Mouse (Mus musculus): ENCODE measurements around the gene Glra1. TPM values are rescaled to one million over a fixed set of nuclear protein-coding genes. Genes with fewer than 3 reads are reported as not detected.

Gene Glra1
- polyA plus RNA-seq, 1 experiment from 2014 or later = 0.39 TPM

GRCm38 (mm10) chr11:55501955-55502531 is 106.0 kb downstream of the Glra1 start:
- no peaks in the 10 kb centered on the region for H3K4me1 ChIP-seq
- no peak overlapping the region for H3K4me3 ChIP-seq
- 86% methylated on average over 8 of the region's 8 CpGs for WGBS
- H3K27ac ChIP-seq (replicated peaks) = no peak overlapping the region
- peaks cover 73% of the 10 kb centered on the region for H3K36me3 ChIP-seq (replicated peaks)
- DNase-seq (ENCODE audit: low spot score) = no peak
- H3K27me3 ChIP-seq (replicated peaks; ENCODE audit: low read depth, poor library complexity, severe bottlenecking) = no peaks in the 10 kb centered on the region
- no peaks in the 10 kb centered on the region for H3K9me3 ChIP-seq

- H3K9me3 ChIP-seq = no peaks in the 10 kb centered on the region
- H3K27ac ChIP-seq (replicated peaks) = no peak overlapping the region
- 73% methylated on average over 5 of the region's 5 CpGs for WGBS
- peaks cover 99% of the 10 kb centered on the region for H3K36me3 ChIP-seq (replicated peaks)
- no peak overlapping the region for H3K4me3 ChIP-seq
- no peaks in the 10 kb centered on the region for H3K27me3 ChIP-seq (replicated peaks; ENCODE audit: low read depth, poor library complexity, severe bottlenecking)
- no peaks in the 10 kb centered on the region for H3K4me1 ChIP-seq
- peak; percentile 41 for DNase-seq (ENCODE audit: low spot score)
Measured at GRCm38 (mm10) chr11:55497885-55498284, 110.1 kb downstream of the Glra1 start.

GRCm38 (mm10) chr11:55496158-55496557 is 111.8 kb downstream of the Glra1 start:
- H3K9me3 ChIP-seq = no peaks in the 10 kb centered on the region
- H3K27me3 ChIP-seq (replicated peaks; ENCODE audit: low read depth, poor library complexity, severe bottlenecking) = no peaks in the 10 kb centered on the region
- peaks cover 99% of the 10 kb centered on the region for H3K36me3 ChIP-seq (replicated peaks)
- DNase-seq (ENCODE audit: low spot score) = no peak
- H3K27ac ChIP-seq (replicated peaks) = no peak overlapping the region
- WGBS = 91% methylated on average over 6 of the region's 6 CpGs
- H3K4me1 ChIP-seq = no peaks in the 10 kb centered on the region
- H3K4me3 ChIP-seq = no peak overlapping the region

GRCm38 (mm10) chr11:55485443-55485842 is 122.6 kb downstream of the Glra1 start:
- H3K4me3 ChIP-seq = no peak overlapping the region
- peaks cover 97% of the 10 kb centered on the region for H3K36me3 ChIP-seq (replicated peaks)
- no peak overlapping the region for H3K27ac ChIP-seq (replicated peaks)
- WGBS = 97% methylated on average over 7 of the region's 7 CpGs
- H3K9me3 ChIP-seq = no peaks in the 10 kb centered on the region
- no peaks in the 10 kb centered on the region for H3K4me1 ChIP-seq
- no peak for DNase-seq (ENCODE audit: low spot score)
- no peaks in the 10 kb centered on the region for H3K27me3 ChIP-seq (replicated peaks; ENCODE audit: low read depth, poor library complexity, severe bottlenecking)

- 94% methylated on average over 3 of the region's 3 CpGs for WGBS
- Histone ChIP-seq H3K4me1 (peaks cover 18% of the 10 kb centered on the region), H3K36me3 (replicated peaks) (peaks cover 69% of the 10 kb centered on the region), H3K27me3 (replicated peaks; ENCODE audit: low read depth, poor library complexity, severe bottlenecking) (no peaks in the 10 kb centered on the region), H3K4me3 (no peak overlapping the region), H3K9me3 (no peaks in the 10 kb centered on the region), H3K27ac (replicated peaks) (no peak overlapping the region)
- no peak for DNase-seq (ENCODE audit: low spot score)
Measured at GRCm38 (mm10) chr11:55473219-55473618, 134.8 kb downstream of the Glra1 start.

GRCm38 (mm10) chr11:55471467-55471866 is 136.5 kb downstream of the Glra1 start:
- no peaks in the 10 kb centered on the region for H3K27me3 ChIP-seq (replicated peaks; ENCODE audit: low read depth, poor library complexity, severe bottlenecking)
- peak overlapping the region; percentile 89 for H3K4me3 ChIP-seq
- no peak for DNase-seq (ENCODE audit: low spot score)
- no peaks in the 10 kb centered on the region for H3K9me3 ChIP-seq
- H3K4me1 ChIP-seq = peaks cover 23% of the 10 kb centered on the region
- 94% methylated on average over 7 of the region's 7 CpGs for WGBS
- H3K27ac ChIP-seq (replicated peaks) = no peak overlapping the region
- peaks cover 52% of the 10 kb centered on the region for H3K36me3 ChIP-seq (replicated peaks)

- H3K4me3 ChIP-seq = peak overlapping the region; percentile 89
- no peaks in the 10 kb centered on the region for H3K27me3 ChIP-seq (replicated peaks; ENCODE audit: low read depth, poor library complexity, severe bottlenecking)
- 61% methylated on average over 8 of the region's 8 CpGs for WGBS
- peaks cover 45% of the 10 kb centered on the region for H3K36me3 ChIP-seq (replicated peaks)
- peak overlapping the region; percentile 97 for H3K27ac ChIP-seq (replicated peaks)
- H3K9me3 ChIP-seq = no peaks in the 10 kb centered on the region
- DNase-seq (ENCODE audit: low spot score) = no peak
- H3K4me1 ChIP-seq = peaks cover 23% of the 10 kb centered on the region
Measured at GRCm38 (mm10) chr11:55470761-55471160, 137.2 kb downstream of the Glra1 start.

GRCm38 (mm10) chr11:55469923-55470691 is 137.9 kb downstream of the Glra1 start:
- no peaks in the 10 kb centered on the region for H3K27me3 ChIP-seq (replicated peaks; ENCODE audit: low read depth, poor library complexity, severe bottlenecking)
- H3K9me3 ChIP-seq = no peaks in the 10 kb centered on the region
- H3K36me3 ChIP-seq (replicated peaks) = peaks cover 42% of the 10 kb centered on the region
- WGBS = 1% methylated on average over 46 of the region's 46 CpGs
- H3K27ac ChIP-seq (replicated peaks) = peak overlapping the region; percentile 97
- H3K4me3 ChIP-seq = peak overlapping the region; percentile 89
- peaks cover 23% of the 10 kb centered on the region for H3K4me1 ChIP-seq
- peak; percentile 62 for DNase-seq (ENCODE audit: low spot score)

GRCm38 (mm10) chr11:55469048-55469843 is 138.8 kb downstream of the Glra1 start, which contains the start of gene G3bp1:
G3bp1 (plus strand) TSS chr11:55469685.
- peaks cover 33% of the 10 kb centered on the region for H3K36me3 ChIP-seq (replicated peaks)
- peak; percentile 99 for DNase-seq (ENCODE audit: low spot score)
- WGBS = under 1% methylated on average over 57 of the region's 57 CpGs
- H3K9me3 ChIP-seq = no peaks in the 10 kb centered on the region
- peaks cover 23% of the 10 kb centered on the region for H3K4me1 ChIP-seq
- H3K4me3 ChIP-seq = peak within 1 kb of the TSS; percentile 89
- peak within 1 kb of the TSS; percentile 97 for H3K27ac ChIP-seq (replicated peaks)
- no peaks in the 10 kb centered on the region for H3K27me3 ChIP-seq (replicated peaks; ENCODE audit: low read depth, poor library complexity, severe bottlenecking)

GRCm38 (mm10) chr11:55468611-55469047 is 139.4 kb downstream of the Glra1 start:
- Histone ChIP-seq H3K27me3 (replicated peaks; ENCODE audit: low read depth, poor library complexity, severe bottlenecking) (no peaks in the 10 kb centered on the region), H3K4me1 (peaks cover 23% of the 10 kb centered on the region), H3K9me3 (no peaks in the 10 kb centered on the region), H3K36me3 (replicated peaks) (peaks cover 27% of the 10 kb centered on the region), H3K4me3 (peak overlapping the region; percentile 89), H3K27ac (replicated peaks) (peak overlapping the region; percentile 97)
- no peak for DNase-seq (ENCODE audit: low spot score)
- WGBS = 4% methylated on average over 17 of the region's 17 CpGs

- no peaks in the 10 kb centered on the region for H3K9me3 ChIP-seq
- 73% methylated on average over 10 of the region's 10 CpGs for WGBS
- no peak for DNase-seq (ENCODE audit: low spot score)
- H3K27ac ChIP-seq (replicated peaks) = peak overlapping the region; percentile 97
- H3K27me3 ChIP-seq (replicated peaks; ENCODE audit: low read depth, poor library complexity, severe bottlenecking) = no peaks in the 10 kb centered on the region
- H3K4me3 ChIP-seq = peak overlapping the region; percentile 89
- peaks cover 21% of the 10 kb centered on the region for H3K36me3 ChIP-seq (replicated peaks)
- peaks cover 20% of the 10 kb centered on the region for H3K4me1 ChIP-seq
Measured at GRCm38 (mm10) chr11:55468012-55468411, 140.0 kb downstream of the Glra1 start.

GRCm38 (mm10) chr11:55465177-55465576 is 142.8 kb downstream of the Glra1 start:
- no peaks in the 10 kb centered on the region for H3K9me3 ChIP-seq
- peaks cover 20% of the 10 kb centered on the region for H3K4me1 ChIP-seq
- no peak overlapping the region for H3K4me3 ChIP-seq
- 91% methylated on average over 3 of the region's 3 CpGs for WGBS
- no peaks in the 10 kb centered on the region for H3K36me3 ChIP-seq (replicated peaks)
- no peak overlapping the region for H3K27ac ChIP-seq (replicated peaks)
- no peaks in the 10 kb centered on the region for H3K27me3 ChIP-seq (replicated peaks; ENCODE audit: low read depth, poor library complexity, severe bottlenecking)
- DNase-seq (ENCODE audit: low spot score) = no peak
